Mouse (Mus musculus) heart, adult 2 months (tissue): ENCODE results near the gene Cul3. TPM values are rescaled to one million over a fixed set of nuclear protein-coding genes. Genes with fewer than 3 reads are reported as not detected.

Experiments used
- DNase-seq, 2 experiments: peaks; one replicate each; pipeline ENCODE4 v3.0.0; 2021
- H3K27ac ChIP-seq: fragments of 200-600 bp; 2 replicates; pipeline ENCODE4 v1.8.1; 2022
- H3K27me3 ChIP-seq: fragments of 200-500 bp; 2 replicates; pipeline ENCODE4 v1.6.1; 2012; ENCODE audit warnings: mild to moderate bottlenecking, low read length, inconsistent platforms, mixed read lengths; ENCODE audit not compliant: control insufficient read depth, insufficient read depth
- H3K36me3 ChIP-seq: fragments of 200-500 bp; 2 replicates; pipeline ENCODE4 v1.6.1; 2012; ENCODE audit warnings: low read length, inconsistent platforms; ENCODE audit not compliant: control insufficient read depth, insufficient read depth
- H3K4me1 ChIP-seq: fragments of 200-500 bp; 2 replicates; pipeline ENCODE4 v1.6.1; 2011; ENCODE audit warnings: low read length; ENCODE audit not compliant: control insufficient read depth, insufficient read depth
- H3K4me3 ChIP-seq: fragments of 200-600 bp; 2 replicates; pipeline ENCODE4 v1.8.1; 2022
- H3K79me2 ChIP-seq: fragments of 200-500 bp; replicated peaks from 2 replicates; pipeline ENCODE4 v1.6.1; 2012; ENCODE audit warnings: mild to moderate bottlenecking, inconsistent platforms, low read length, moderate library complexity, mixed read lengths; ENCODE audit not compliant: control insufficient read depth, insufficient read depth
- H3K9ac ChIP-seq: fragments of 200-500 bp; 2 replicates; pipeline ENCODE4 v1.6.1; 2012; ENCODE audit warnings: low read depth, mild to moderate bottlenecking, control low read depth, inconsistent platforms, low read length, mixed read lengths
- CTCF ChIP-seq: fragments of 200-600 bp; IDR thresholded peaks from 2 replicates; pipeline ENCODE4 v1.8.1; 2022; ENCODE audit warnings: antibody characterized with exemption, mild to moderate bottlenecking, moderate library complexity
- EP300 ChIP-seq: fragments of 200-500 bp; IDR thresholded peaks from 2 replicates; pipeline ENCODE4 v1.6.1; 2011; ENCODE audit warnings: low read depth, low read length, control low read depth; ENCODE audit not compliant: insufficient read depth
- POLR2A ChIP-seq: fragments of 200-500 bp; IDR thresholded peaks from 2 replicates; pipeline ENCODE4 v1.6.1; 2011; ENCODE audit warnings: mild to moderate bottlenecking, low read depth, low read length, control low read depth; ENCODE audit not compliant: insufficient read depth
- WGBS: fragments of 180-500 bp; shearing (Covaris S2); methylation state at CpG from one replicate; pipeline ENCODE4 v1.1.7; 2018; 5-methylcytosine and 5-hydroxymethylcytosine counted together
- intact Hi-C: fragments of 180-260 bp; cut with DNase I; formaldehyde crosslinking; loops from one replicate; pipeline ENCODE4 v1.15.1; 2025
- polyA plus RNA-seq: library from polyadenylated mRNA; depleted of rRNA; stranded (reverse); fragments of >200 nt; gene quantifications from 2 replicates; pipeline ENCODE4 v1.2.3, GENCODE M21; 2012
- total RNA-seq, 2 experiments: library from RNA; stranded (reverse); gene quantifications; 2 replicates each; pipeline ENCODE4 v1.2.3; 2021

Cul3 gene
- total and polyA plus RNA-seq, 3 experiments = 19.4 to 144 (median 115) TPM

- TF ChIP-seq CTCF (no peak), POLR2A (no peak), EP300 (no peak)
- intact Hi-C loops = loop anchor here (10.0 kb wide), 1 partner anchor 576 kb away; no protein-coding TSS in a partner anchor
- Histone ChIP-seq H3K36me3 (peaks cover 39% of the 10 kb centered on the region), H3K4me1 (peaks cover 14% of the 10 kb centered on the region), H3K4me3 (no peak overlapping the region), H3K27ac (no peak overlapping the region), H3K27me3 (no peaks in the 10 kb centered on the region), H3K79me2 (peaks cover 4% of the 10 kb centered on the region), H3K9ac (no peak overlapping the region)
- 84% methylated on average over 2 of the region's 2 CpGs for WGBS
- no peak for DNase-seq
Measured at GRCm38 (mm10) chr1:80330970-80331369, 9.3 kb downstream of the Cul3 start.

- no peak overlapping the region for H3K4me3 ChIP-seq
- intact Hi-C loops = no loop called here
- H3K4me1 ChIP-seq = peaks cover 7% of the 10 kb centered on the region
- TF ChIP-seq POLR2A (no peak), CTCF (no peak)
- H3K79me2 ChIP-seq = no peaks in the 10 kb centered on the region
- no peak for DNase-seq
- WGBS = 62% methylated on average over 2 of the region's 2 CpGs
- H3K9ac ChIP-seq = no peak overlapping the region
- H3K27me3 ChIP-seq = no peaks in the 10 kb centered on the region
- H3K36me3 ChIP-seq = peaks cover 22% of the 10 kb centered on the region
- H3K27ac ChIP-seq = no peak overlapping the region
Measured at GRCm38 (mm10) chr1:80325761-80326160, 14.5 kb downstream of the Cul3 start.

DNA sequence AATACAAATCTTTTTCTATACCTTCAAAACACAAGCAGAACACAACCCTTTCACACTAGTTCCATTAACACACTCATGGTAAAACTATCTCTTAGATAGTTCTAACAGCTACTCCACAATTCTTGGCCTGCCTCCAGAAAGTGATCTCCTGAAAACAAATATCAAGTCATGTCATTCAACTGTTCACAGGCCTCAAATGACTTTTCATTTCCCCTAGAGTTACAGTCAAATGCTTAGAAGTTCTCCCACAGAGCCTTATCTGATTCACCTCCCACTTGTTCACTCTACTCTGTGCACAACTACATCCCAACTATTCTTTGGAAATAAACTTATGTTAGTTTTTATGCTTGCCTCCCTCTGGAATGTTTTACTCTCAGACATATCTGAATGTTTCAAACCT is 15.9 kb downstream of the Cul3 start:
- intact Hi-C loops = no loop called here
- no peak overlapping the region for H3K9ac ChIP-seq
- no peak overlapping the region for H3K4me3 ChIP-seq
- H3K36me3 ChIP-seq = peaks cover 21% of the 10 kb centered on the region
- H3K79me2 ChIP-seq = no peaks in the 10 kb centered on the region
- DNase-seq = no peak
- H3K27me3 ChIP-seq = no peaks in the 10 kb centered on the region
- TF ChIP-seq EP300 (no peak), POLR2A (no peak), CTCF (no peak)
- H3K4me1 ChIP-seq = peaks cover 7% of the 10 kb centered on the region
- H3K27ac ChIP-seq = no peak overlapping the region

DNA sequence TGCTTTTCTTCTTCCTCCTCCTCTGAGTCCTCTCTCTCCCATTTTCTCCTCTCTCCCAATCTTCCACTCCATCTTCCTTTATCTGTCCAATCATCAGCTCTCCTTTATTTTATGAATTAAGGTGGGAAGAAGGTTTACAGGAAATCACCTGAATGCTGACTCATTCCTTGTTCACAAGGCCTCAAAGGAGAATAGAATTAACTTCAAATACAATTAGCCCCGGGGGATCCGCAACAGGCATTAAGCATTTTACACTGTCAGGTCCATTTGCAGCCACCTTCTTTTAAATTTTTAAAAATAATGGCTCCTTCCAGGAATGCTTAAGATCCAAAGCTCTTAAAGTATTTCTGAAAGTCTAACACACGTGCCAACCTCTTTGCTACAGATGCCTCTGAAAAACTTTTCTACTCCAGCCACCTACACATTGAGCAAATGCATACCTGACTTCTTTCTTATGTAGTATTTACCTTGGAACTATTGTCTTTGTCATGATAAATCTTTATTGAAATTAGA is 24.7 kb downstream of the Cul3 start:
- peaks cover 10% of the 10 kb centered on the region for H3K36me3 ChIP-seq
- no peak overlapping the region for H3K4me3 ChIP-seq
- no peak overlapping the region for H3K27ac ChIP-seq
- TF ChIP-seq CTCF (no peak), POLR2A (no peak), EP300 (no peak)
- intact Hi-C loops = no loop called here
- H3K4me1 ChIP-seq = no peaks in the 10 kb centered on the region; the same call in none of the 2 replicates
- H3K9ac ChIP-seq = no peak overlapping the region
- H3K79me2 ChIP-seq = peaks cover 2% of the 10 kb centered on the region; the same call in 1 of the 2 replicates
- H3K27me3 ChIP-seq = no peaks in the 10 kb centered on the region
- WGBS = 85% methylated on average over 3 of the region's 3 CpGs
- DNase-seq = no peak

- 41% methylated on average over 4 of the region's 4 CpGs for WGBS
- no peak overlapping the region for H3K27ac ChIP-seq
- TF ChIP-seq EP300 = no peak
- TF ChIP-seq POLR2A = no peak
- no peak for TF ChIP-seq CTCF
Measured at GRCm38 (mm10) chr1:80293307-80293706, 47.0 kb downstream of the Cul3 start.

GRCm38 (mm10) chr1:80278731-80279130 is 61.5 kb downstream of the Cul3 start:
- Histone ChIP-seq H3K79me2 (0 out of 2 replicates have a peak, but pooled peaks cover 1% of the 10 kb centered on the region), H3K36me3 (peaks cover 10% of the 10 kb centered on the region), H3K27me3 (no peaks in the 10 kb centered on the region), H3K4me3 (no peak overlapping the region), H3K4me1 (no peaks in the 10 kb centered on the region), H3K9ac (no peak overlapping the region), H3K27ac (no peak overlapping the region)
- intact Hi-C loops = no loop called here
- WGBS = 77% methylated on average over 1 of the region's 1 CpGs
- no peak for DNase-seq
- no peak for TF ChIP-seq EP300
- TF ChIP-seq POLR2A = no peak
- no peak for TF ChIP-seq CTCF

More at GRCm38 (mm10) chr1:80293307-80293706, 47.0 kb downstream of the Cul3 start:
- H3K4me1 ChIP-seq = peaks cover 13% of the 10 kb centered on the region
- peaks cover 4% of the 10 kb centered on the region for H3K79me2 ChIP-seq
- H3K4me3 ChIP-seq = no peak overlapping the region
- peaks cover 17% of the 10 kb centered on the region for H3K36me3 ChIP-seq
- no peaks in the 10 kb centered on the region for H3K27me3 ChIP-seq
- no peak for DNase-seq
- intact Hi-C loops = no loop called here
- no peak overlapping the region for H3K9ac ChIP-seq
